Mouse (Mus musculus): ENCODE results near the gene Exoc3l. TPM values are rescaled to one million over a fixed set of nuclear protein-coding genes. Genes with fewer than 3 reads are reported as not detected.

The Exoc3l gene
- total and polyA plus RNA-seq, 3 experiments = 4.4 to 10.9 (median 7.5) TPM

- TF ChIP-seq E2F4 (IDR thresholded peaks at IDR 0.05; ENCODE audit: insufficient replicate concordance, low read depth, low read length) (no peak), JUND (conservative IDR thresholded peaks at IDR 0.05; ENCODE audit: low read depth, low read length) (peak; percentile 53; the same call in 1 of the 2 replicates), NRF1 (IDR thresholded peaks at IDR 0.05; ENCODE audit: low read depth, low read length) (no peak), BHLHE40 (IDR thresholded peaks at IDR 0.05; ENCODE audit: low read depth, low read length) (no peak), SIN3A (IDR thresholded peaks at IDR 0.05; ENCODE audit: low read length) (no peak), MYC (IDR thresholded peaks at IDR 0.05; ENCODE audit: low read depth, low read length) (no peak), MAZ (IDR thresholded peaks at IDR 0.05; ENCODE audit: low read depth, low read length) (no peak), PAX5 (IDR thresholded peaks at IDR 0.05; ENCODE audit: low read length) (no peak), ELF1 (IDR thresholded peaks at IDR 0.05; ENCODE audit: low read depth, low read length) (0 out of 2 replicates have a peak, but pooled peaks have one; percentile 23), POLR2AphosphoS2 (IDR thresholded peaks at IDR 0.05; ENCODE audit: low read depth, low read length) (no peak), ZC3H11A (IDR thresholded peaks at IDR 0.05; ENCODE audit: low read depth, low read length) (no peak), CTCF (conservative IDR thresholded peaks at IDR 0.05 in 1 of 2, IDR thresholded peaks at IDR 0.05 in 1 of 2; ENCODE audit: low read depth in 2 of 2, low read length in 2 of 2) (no peak), KAT2A (IDR thresholded peaks at IDR 0.05; ENCODE audit: insufficient replicate concordance, low read length) (0 out of 2 replicates have a peak, but pooled peaks have one; percentile 22), NELFE (IDR thresholded peaks at IDR 0.05; ENCODE audit: low read depth, low read length) (no peak)
Measured at GRCm38 (mm10) chr8:105345061-105345975, 49.4 kb upstream of the Exoc3l start (continued).

- Histone ChIP-seq H3K27ac (ENCODE audit: insufficient read depth, low read depth) (no peak overlapping the region), H3K4me1 (ENCODE audit: control insufficient read depth in 1 of 2, insufficient read depth in 2 of 2) (peaks cover 15 to 44% of the 10 kb centered on the region in 2 experiments)
Measured at GRCm38 (mm10) chr8:105343791-105344574, 48.1 kb upstream of the Exoc3l start.

More at GRCm38 (mm10) chr8:105343791-105344574, 48.1 kb upstream of the Exoc3l start:
- no peaks in the 10 kb centered on the region for H3K9me3 ChIP-seq (replicated peaks; ENCODE audit: low read length)
- DNase-seq (ENCODE audit: extremely low read depth) = no peak
- H3K4me3 ChIP-seq (replicated peaks in 1 of 3; ENCODE audit: low read depth in 2 of 3, low read length in 2 of 3, poor library complexity in 1 of 3) = no peak overlapping the region
- H3K4me2 ChIP-seq (ENCODE audit: insufficient read depth, low read depth, poor library complexity, severe bottlenecking) = no peak overlapping the region
- dilution Hi-C loops (cut with MboI; ENCODE audit: extremely low pct_ligation_motif_present, extremely low pct_unique_long_range_greater_than_20kb, low sequenced_read_pairs) (no loop called here), in situ Hi-C loops (cut with MboI; ENCODE audit: low pct_ligation_motif_present, low pct_unique_long_range_greater_than_20kb, low sequenced_read_pairs) (no loop called here)
- H3K27me3 ChIP-seq (replicated peaks) = peaks cover 7% of the 10 kb centered on the region
- H3K9ac ChIP-seq (ENCODE audit: insufficient read depth, low read depth) = no peak overlapping the region
- H3K36me3 ChIP-seq (replicated peaks in 1 of 2; ENCODE audit: control insufficient read depth in 1 of 2, insufficient read depth in 1 of 2, low read length in 1 of 2) = no peaks in the 10 kb centered on the region
- no peak for TF ChIP-seq RAD21 (IDR thresholded peaks at IDR 0.05; ENCODE audit: low read depth, low read length)
- no peak for TF ChIP-seq E2F4 (IDR thresholded peaks at IDR 0.05; ENCODE audit: insufficient replicate concordance, low read depth, low read length)
- TF ChIP-seq MAZ (IDR thresholded peaks at IDR 0.05; ENCODE audit: low read depth, low read length) = no peak
- no peak for TF ChIP-seq CTCF (conservative IDR thresholded peaks at IDR 0.05 in 1 of 2, IDR thresholded peaks at IDR 0.05 in 1 of 2; ENCODE audit: low read depth in 2 of 2, low read length in 2 of 2)
- TF ChIP-seq MAFK (IDR thresholded peaks at IDR 0.05; ENCODE audit: insufficient replicate concordance, low read length) = no peak
- no peak for TF ChIP-seq USF1 (IDR thresholded peaks at IDR 0.05; ENCODE audit: low read depth, low read length)
- no peak for TF ChIP-seq KAT2A (IDR thresholded peaks at IDR 0.05; ENCODE audit: insufficient replicate concordance, low read length)
- no peak for TF ChIP-seq CHD2 (IDR thresholded peaks at IDR 0.05; ENCODE audit: low read length)
- TF ChIP-seq ZMIZ1 (IDR thresholded peaks at IDR 0.05; ENCODE audit: low read depth, low read length) = no peak
- TF ChIP-seq ELF1 (IDR thresholded peaks at IDR 0.05; ENCODE audit: low read depth, low read length) = no peak
- TF ChIP-seq ZC3H11A (IDR thresholded peaks at IDR 0.05; ENCODE audit: low read depth, low read length) = no peak
- no peak for TF ChIP-seq HCFC1 (IDR thresholded peaks at IDR 0.05; ENCODE audit: low read depth, low read length)
- TF ChIP-seq JUND (conservative IDR thresholded peaks at IDR 0.05; ENCODE audit: low read depth, low read length) = no peak
- no peak for TF ChIP-seq MXI1 (IDR thresholded peaks at IDR 0.05; ENCODE audit: low read depth, low read length)
- TF ChIP-seq GABPA (IDR thresholded peaks at IDR 0.05; ENCODE audit: insufficient replicate concordance, low read depth, low read length) = no peak
- no peak for TF ChIP-seq ZKSCAN1 (IDR thresholded peaks at IDR 0.05; ENCODE audit: borderline replicate concordance, low read depth, low read length)
- TF ChIP-seq SIN3A (IDR thresholded peaks at IDR 0.05; ENCODE audit: low read length) = no peak
- no peak for TF ChIP-seq SMC3 (IDR thresholded peaks at IDR 0.05; ENCODE audit: low read depth, low read length)
- TF ChIP-seq RCOR1 (conservative IDR thresholded peaks at IDR 0.05; ENCODE audit: low read depth, low read length) = no peak
- no peaks in the 10 kb centered on the region; the same call in 1 of the 2 replicates for H3K79me2 ChIP-seq (replicated peaks; ENCODE audit: control insufficient read depth, extremely low read depth, insufficient read depth, poor library complexity, severe bottlenecking)

Data from CH12.LX (cell line).